Mouse (Mus musculus): ENCODE results near the gene Gm38394.

GRCm38 (mm10) chr1:133695901-133696300, 34.8 kb upstream of the Gm38394 start:
- no peak for TF ChIP-seq CTCF (IDR thresholded peaks at IDR 0.05; ENCODE audit: low read depth)
- peak; percentile 73 for TF ChIP-seq EP300 (optimal IDR thresholded peaks at IDR 0.05)

All from stomach, postnatal 0 days (tissue).